In the genomic region with DNA sequence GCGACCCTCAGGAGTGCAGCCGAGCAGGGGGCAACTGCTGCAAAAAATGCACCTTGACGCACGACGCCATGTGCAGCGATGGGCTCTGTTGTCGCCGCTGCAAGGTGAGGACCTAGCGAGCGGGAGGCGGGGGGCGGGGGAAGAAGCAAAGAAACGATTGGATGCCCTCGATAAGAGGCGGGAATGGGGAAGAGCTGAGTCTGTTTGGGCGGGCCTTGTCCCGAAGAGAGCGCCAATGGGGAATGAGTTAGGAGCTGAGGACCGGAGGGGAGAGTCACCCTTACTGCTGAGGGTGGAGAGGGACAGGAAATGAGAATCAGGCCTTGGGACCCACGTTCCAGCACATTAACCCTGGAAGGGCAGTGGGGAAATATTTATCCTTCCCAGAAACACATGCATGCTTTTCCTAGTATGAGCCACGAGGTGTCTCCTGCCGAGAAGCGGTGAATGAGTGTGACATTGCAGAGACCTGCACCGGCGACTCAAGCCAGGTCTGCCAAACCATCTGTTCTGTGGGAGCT, we compare ENCODE assay signal across 8 mouse cellular contexts. TPM values are rescaled to one million over a fixed set of nuclear protein-coding genes. Genes with fewer than 3 reads are reported as not detected.
DNase-seq lines count a peak whose midpoint lies in the region; ATAC-seq and TF ChIP-seq lines count a peak whose summit lies in the region.

No protein-coding gene starts in this region.

- H3K4me2 ChIP-seq in forebrain, embryonic 15.5 days (replicated peaks) = peak overlapping the region; percentile 79
- H3K4me2 ChIP-seq in lung, embryonic 14.5 days = peak overlapping the region; percentile 100

- peak overlapping the region; percentile 54 for H3K4me3 ChIP-seq in forebrain, embryonic 15.5 days
- H3K4me3 ChIP-seq in lung, embryonic 14.5 days (ENCODE audit: low read depth, low read length) = peak overlapping the region; percentile 64

- H3K4me1 ChIP-seq in forebrain, embryonic 15.5 days = peaks cover 40% of the 10 kb centered on the region
- H3K4me1 ChIP-seq in lung, embryonic 14.5 days (ENCODE audit: insufficient read depth) = 0 out of 2 replicates have a peak, but pooled peaks cover 4% of the 10 kb centered on the region

- no peaks in the 10 kb centered on the region for H3K27me3 ChIP-seq in forebrain, embryonic 15.5 days
- H3K27me3 ChIP-seq in lung, embryonic 14.5 days (ENCODE audit: insufficient read depth, low read length) = peaks cover 3% of the 10 kb centered on the region; the same call in 1 of the 2 replicates

- ATAC-seq in forebrain, embryonic 15.5 days (replicated peaks) = peak; percentile 84
- peak; percentile 93 for ATAC-seq in lung, embryonic 14.5 days (ENCODE audit: insufficient read depth)

- H3K9me3 ChIP-seq in forebrain, embryonic 15.5 days = no peaks in the 10 kb centered on the region
- no peaks in the 10 kb centered on the region for H3K9me3 ChIP-seq in lung, embryonic 14.5 days (ENCODE audit: low read depth, low read length)

- peak; percentile 61 for TF ChIP-seq CTCF in lung, embryonic 14.5 days (IDR thresholded peaks at IDR 0.05; ENCODE audit: low read depth)

- peak overlapping the region; percentile 95 for H3K27ac ChIP-seq in forebrain, embryonic 15.5 days (replicated peaks)
- peak overlapping the region; percentile 90 for H3K27ac ChIP-seq in lung, embryonic 14.5 days (ENCODE audit: low read depth)

- H3K36me3 ChIP-seq in forebrain, embryonic 15.5 days = peaks cover 4% of the 10 kb centered on the region; the same call in 1 of the 2 replicates
- H3K36me3 ChIP-seq in lung, embryonic 14.5 days (ENCODE audit: insufficient read depth) = no peaks in the 10 kb centered on the region

- 2% methylated on average over 25 of the region's 25 CpGs for WGBS in forebrain, embryonic 15.5 days
- WGBS in lung, embryonic 14.5 days = under 1% methylated on average over 25 of the region's 25 CpGs

- peak; percentile 92 for DNase-seq in NIH3T3 (ENCODE audit: low read depth)
- peak; percentile 84 for DNase-seq in cerebellum, adult 11 months
- peak; percentile 84 to 85 for DNase-seq in heart, postnatal 14 days
- peak; percentile 91 to 95 for DNase-seq in kidney, postnatal 4 days
- DNase-seq in lung, embryonic 14.5 days = peak; percentile 94
- peak; percentile 39 for DNase-seq in ovary, postnatal 10 days (ENCODE audit: low spot score)
- peak; percentile 48 to 78 for DNase-seq in urinary bladder, postnatal 36 days (ENCODE audit: low spot score in 2 of 2)

- peak overlapping the region; percentile 74 for H3K9ac ChIP-seq in forebrain, embryonic 15.5 days (replicated peaks)
- H3K9ac ChIP-seq in lung, embryonic 14.5 days = peak overlapping the region; percentile 73

- intact Hi-C loops in heart, postnatal 14 days (cut with DNase I) = loop anchor here (1.0 to 5.0 kb wide), 4 partner anchors 44 to 218 kb away; a partner anchor contains a TSS

RNA-seq across cellular contexts. Expression of a gene that starts 13.4 kb away (rescaled TPM):
- polyA plus RNA-seq in forebrain, embryonic 15.5 days (2015; fragmentation: Nextera tagmentation; extraction: Ambion mirVana) = 22.1 and 25.6 TPM in 2 replicates
- total RNA-seq in heart, postnatal 14 days (2021) = 1 to 10 TPM; 4.0 to 4.4 TPM
- polyA plus RNA-seq in lung, embryonic 14.5 days (2014; fragmentation: Nextera tagmentation; extraction: Ambion mirVana) = 5.3 and 5.5 TPM in 2 replicates

RNA-seq across cellular contexts. Expression of a gene that starts 44.8 kb away (rescaled TPM):
- polyA plus RNA-seq in forebrain, embryonic 15.5 days (2015; fragmentation: Nextera tagmentation; extraction: Ambion mirVana) = 54.4 and 55.0 TPM in 2 replicates
- total RNA-seq in heart, postnatal 14 days (2021) = 10 to 100 TPM; 37.7 to 42.6 TPM
- polyA plus RNA-seq in lung, embryonic 14.5 days (2014; fragmentation: Nextera tagmentation; extraction: Ambion mirVana) = 78.1 and 80.7 TPM in 2 replicates

Comparison
In these comparisons a context has a peak if more than half of its experiments do, and no peak if none do; other contexts are left out.
1. Peak in every context shown above with its lines: DNase-seq, ATAC-seq, H3K4me3 ChIP-seq and H3K27ac ChIP-seq.
2. DNase-seq: peak in every context shown above with its lines; median percentile 94 in lung, embryonic 14.5 days; 93 in kidney, postnatal 4 days; 92 in NIH3T3; 84 in heart, postnatal 14 days; 84 in cerebellum, adult 11 months; 63 in urinary bladder, postnatal 36 days; 39 in ovary, postnatal 10 days.